Comparison of ENCODE assay signal across 8 mouse cellular contexts in the genomic region with DNA sequence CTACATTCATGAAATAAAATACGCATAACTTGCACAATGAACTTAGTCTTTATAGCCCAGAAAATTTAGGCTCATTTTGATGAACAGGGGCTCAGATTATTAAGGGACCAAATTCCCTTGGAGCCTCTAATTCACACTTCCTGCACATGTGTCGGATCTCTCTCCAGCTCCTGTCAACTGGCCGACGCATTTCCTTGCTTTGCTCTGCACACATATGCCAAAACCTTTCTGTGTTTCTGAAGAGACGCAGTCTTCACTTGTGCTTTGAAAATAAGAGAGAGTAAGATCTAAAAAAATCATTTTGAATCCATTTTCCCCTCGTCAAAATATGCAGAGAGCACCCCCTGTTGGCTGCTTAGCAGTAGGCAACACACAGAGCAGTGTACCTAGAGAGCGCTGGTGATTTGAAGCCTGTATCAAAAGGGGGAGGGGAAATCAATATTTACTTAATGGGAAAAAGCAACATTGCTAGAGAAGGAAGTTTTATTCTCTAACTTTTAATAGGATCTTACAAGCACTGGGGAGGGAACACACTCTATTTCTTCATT. TPM values are rescaled to one million over a fixed set of nuclear protein-coding genes. Genes with fewer than 3 reads are reported as not detected.
DNase-seq lines count a peak whose midpoint lies in the region; ATAC-seq lines count a peak whose summit lies in the region.

No protein-coding gene starts in this region.

- H3K27ac ChIP-seq in midbrain, embryonic 16.5 days (ENCODE audit: low read length) = no peak overlapping the region

- peak; percentile 98 for ATAC-seq in frontal cortex, adult (ENCODE audit: low TSS enrichment)
- ATAC-seq in midbrain, embryonic 16.5 days = peak; percentile 94

- no peaks in the 10 kb centered on the region for H3K27me3 ChIP-seq in midbrain, embryonic 16.5 days (ENCODE audit: control insufficient read depth, insufficient read depth, low read depth, low read length)

- H3K9ac ChIP-seq in midbrain, embryonic 16.5 days (ENCODE audit: low read depth, low read length) = 0 out of 2 replicates have a peak overlapping the region, but pooled peaks have one; percentile 28

- WGBS in midbrain, embryonic 16.5 days = 33% methylated on average over 7 of the region's 7 CpGs

- no peaks in the 10 kb centered on the region for H3K9me3 ChIP-seq in midbrain, embryonic 16.5 days (replicated peaks; ENCODE audit: control insufficient read depth, low read length, poor library complexity, severe bottlenecking)

- no peak overlapping the region for H3K4me3 ChIP-seq in midbrain, embryonic 16.5 days (ENCODE audit: low read depth, low read length)

- H3K4me2 ChIP-seq in midbrain, embryonic 16.5 days (ENCODE audit: low read length) = peak overlapping the region; percentile 36; the same call in 1 of the 2 replicates

- H3K4me1 ChIP-seq in midbrain, embryonic 16.5 days (ENCODE audit: control insufficient read depth, insufficient read depth, low read length) = no peaks in the 10 kb centered on the region

- H3K36me3 ChIP-seq in midbrain, embryonic 16.5 days (ENCODE audit: control insufficient read depth, insufficient read depth, low read length) = no peaks in the 10 kb centered on the region

- peak; percentile 51 for DNase-seq in adrenal gland, postnatal 14 days
- DNase-seq in adrenal gland, adult 18-20 months (ENCODE audit: low spot score in 2 of 2) = no peak
- DNase-seq in thymus, postnatal 25 days = peak; percentile 2
- no peak for DNase-seq in thymus, postnatal 10 days (ENCODE audit: low spot score in 2 of 2)
- peak; percentile 70 to 72 for DNase-seq in left cerebral cortex, adult 18-20 months (ENCODE audit: low spot score in 2 of 2)
- DNase-seq in spleen, adult 12 weeks (ENCODE audit: low spot score) = no peak

RNA-seq across cellular contexts. Expression of a gene that starts 18.5 kb away (rescaled TPM):
- total RNA-seq in adrenal gland, postnatal 14 days (2021) = 71.6 and 80.2 TPM in 2 replicates
- total RNA-seq in adrenal gland, adult 18-20 months (2021) = 10 to 100 TPM; 63.4 to 76.4 TPM
- 100 to 1,000 TPM; 152 to 159 TPM for total RNA-seq in left cerebral cortex, adult 18-20 months (2021)
- 130 and 133 TPM in 2 replicates for polyA plus RNA-seq in midbrain, embryonic 16.5 days (2015; fragmentation: Nextera tagmentation; extraction: Ambion mirVana)

Comparison
In these comparisons a context has a peak if more than half of its experiments do, and no peak if none do; other contexts are left out.
1. DNase-seq: peak in adrenal gland, postnatal 14 days (single experiment), thymus, postnatal 25 days (single experiment) and left cerebral cortex, adult 18-20 months (2 of 2); none in adrenal gland, adult 18-20 months (0 of 2), thymus, postnatal 10 days (0 of 2) and spleen, adult 12 weeks (single experiment).